Mouse (Mus musculus): ENCODE measurements around the gene Rpl13a. TPM values are rescaled to one million over a fixed set of nuclear protein-coding genes. Genes with fewer than 3 reads are reported as not detected.
"Not testable (repeated sequence)": the region's sequence is repeated elsewhere in the genome, so short reads cannot be mapped to it uniquely, and the experiment has no call there.

The Rpl13a gene
- total RNA-seq, 4 experiments from 2014 or later: 804 to 903 (median 864) TPM

DNA sequence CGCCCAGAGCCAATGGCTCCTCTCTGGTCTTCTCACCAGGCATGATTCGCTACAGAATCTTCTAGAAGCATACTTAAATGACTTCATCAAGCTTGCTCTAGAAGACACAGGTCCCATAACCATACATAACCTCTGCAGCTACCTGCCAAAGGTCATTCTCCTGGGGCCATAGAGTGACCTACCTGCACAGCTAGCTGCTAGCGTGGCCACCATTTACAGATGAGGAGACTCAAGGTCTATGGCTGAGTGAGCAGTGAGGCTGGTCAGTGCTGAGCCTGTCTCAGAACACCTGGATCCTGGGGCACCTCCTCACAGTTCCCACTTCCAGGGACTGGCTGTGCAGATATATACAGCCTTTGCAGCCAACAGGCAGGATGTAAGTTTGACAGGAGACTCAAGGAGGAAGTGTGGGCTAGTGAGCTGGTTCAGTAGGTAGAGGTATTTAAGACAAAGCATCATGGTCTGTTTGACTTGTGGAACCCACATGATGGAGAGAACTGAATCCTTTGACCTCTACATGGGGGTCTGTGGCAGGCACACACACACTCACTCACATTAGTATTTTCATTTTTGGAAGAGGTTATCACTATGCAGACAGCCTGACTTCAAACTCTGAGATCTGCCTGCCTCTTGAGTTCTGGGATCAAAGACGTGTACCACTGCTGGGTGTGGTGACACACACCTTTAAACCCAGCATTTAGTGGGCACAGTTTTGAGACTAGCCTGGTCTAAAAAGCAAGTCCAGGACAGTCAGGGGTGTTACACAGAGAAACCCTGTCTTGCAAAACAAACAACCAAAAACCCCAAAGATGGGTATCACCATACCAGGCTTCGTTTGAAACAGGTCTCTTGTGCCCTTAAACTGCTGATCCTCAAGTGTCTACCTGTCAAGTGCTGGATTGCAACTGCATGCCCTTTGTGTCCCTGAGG lies 8.5 kb downstream of the Rpl13a start:
- DNase-seq (ENCODE audit: low spot score in 2 of 2): no peak

DNA sequence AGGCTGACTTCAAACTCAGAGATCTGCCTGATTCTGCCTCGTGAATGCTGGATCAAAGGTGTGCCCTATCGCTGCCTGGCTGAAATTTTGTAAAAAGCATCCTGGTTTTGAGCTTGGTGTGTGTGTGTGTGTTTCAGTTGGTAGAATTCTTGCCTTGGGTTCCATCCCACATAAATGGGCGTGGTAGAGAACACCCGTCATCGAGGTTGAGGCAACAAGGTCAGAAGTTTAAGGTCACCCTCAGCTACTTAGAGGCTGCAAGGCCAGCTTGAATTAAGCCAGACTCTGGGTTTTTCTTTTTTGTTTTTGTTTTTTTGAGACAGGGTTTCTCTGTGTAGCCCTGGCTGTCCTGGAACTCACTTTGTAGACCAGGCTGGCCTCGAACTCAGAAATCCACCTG lies 10.2 kb downstream of the Rpl13a start:
- no peak for DNase-seq (ENCODE audit: low spot score in 2 of 2)

DNA sequence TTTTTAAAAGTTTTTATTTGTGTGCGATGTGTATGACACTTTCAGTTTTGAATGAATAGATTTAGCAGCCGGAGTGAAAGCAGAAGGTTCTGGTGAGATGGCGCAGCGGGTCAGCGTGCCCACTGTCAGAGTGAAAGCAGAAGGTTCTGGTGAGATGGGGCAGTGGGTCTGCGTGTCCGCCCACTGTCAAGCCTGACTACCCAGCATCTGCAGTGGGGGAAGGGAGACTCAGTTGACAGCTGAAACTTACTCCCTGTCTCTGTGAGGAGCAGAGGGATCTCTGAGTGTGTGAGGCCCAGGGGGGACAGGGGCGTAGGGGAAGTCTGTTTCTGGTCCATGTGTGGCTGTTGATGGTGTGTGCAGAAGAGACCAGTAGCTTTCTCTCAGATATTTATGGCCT lies 11.0 kb downstream of the Rpl13a start:
- DNase-seq (ENCODE audit: low spot score in 2 of 2): no peak

DNA sequence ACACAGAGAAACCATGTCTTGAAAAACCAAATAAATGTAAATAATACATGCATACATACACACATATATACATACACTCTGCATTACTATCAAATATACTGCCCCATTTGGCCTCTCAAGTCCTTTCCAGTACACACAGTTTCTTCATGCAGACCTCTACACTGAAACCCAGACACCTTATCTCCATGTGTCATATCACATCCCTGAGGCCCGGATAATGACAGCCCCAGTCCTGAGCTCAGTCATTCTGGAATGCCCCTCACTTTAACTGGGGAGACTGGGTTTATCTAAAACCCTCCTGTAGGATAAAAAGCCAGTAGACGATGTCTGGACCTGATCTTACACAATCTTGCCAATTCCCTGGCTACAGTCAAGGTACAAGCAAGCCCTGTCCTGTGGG lies 15.1 kb downstream of the Rpl13a start:
- DNase-seq (ENCODE audit: low spot score in 2 of 2): no peak

DNA sequence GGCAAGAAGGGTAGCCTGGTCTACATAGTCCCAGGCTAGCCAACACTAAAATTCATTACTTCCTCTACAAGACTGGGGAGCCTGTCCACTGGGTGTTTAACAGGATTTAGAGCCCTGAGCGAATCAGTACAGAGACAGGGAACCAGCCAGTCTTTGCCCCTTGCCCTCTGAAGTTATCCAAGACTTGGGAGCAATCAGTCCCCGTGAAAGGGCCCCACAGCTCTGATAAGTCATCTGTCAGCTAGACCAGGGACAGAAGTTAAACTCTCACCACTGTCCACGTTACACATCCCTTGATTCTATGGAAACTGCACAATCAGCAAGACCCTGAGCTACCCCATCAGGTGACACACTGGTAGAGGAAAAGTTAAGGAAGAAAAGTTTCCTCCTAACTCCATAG lies 16.0 kb downstream of the Rpl13a start:
- no peak for DNase-seq (ENCODE audit: low spot score in 2 of 2)

DNA sequence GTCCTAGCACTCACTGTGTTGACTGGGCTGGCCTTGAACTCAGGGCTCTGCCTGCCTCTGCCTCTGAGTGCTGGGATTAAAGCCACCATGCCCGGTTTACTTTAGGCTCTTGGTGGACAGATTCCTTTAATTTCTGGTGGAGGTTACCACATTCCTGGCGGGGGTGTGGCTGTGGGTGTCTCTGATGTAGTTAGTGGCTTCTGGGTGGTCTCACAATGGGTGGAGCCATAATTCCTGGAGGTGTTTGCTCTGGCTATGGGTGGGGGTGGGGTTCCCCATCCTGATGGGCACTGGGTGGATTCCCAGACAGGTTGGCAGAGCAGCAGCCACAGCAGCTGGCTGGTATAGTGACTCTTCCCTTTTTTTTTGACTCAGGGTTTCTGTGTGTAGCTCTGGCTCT lies 16.6 kb downstream of the Rpl13a start:
- DNase-seq (ENCODE audit: low spot score in 2 of 2): no peak

DNA sequence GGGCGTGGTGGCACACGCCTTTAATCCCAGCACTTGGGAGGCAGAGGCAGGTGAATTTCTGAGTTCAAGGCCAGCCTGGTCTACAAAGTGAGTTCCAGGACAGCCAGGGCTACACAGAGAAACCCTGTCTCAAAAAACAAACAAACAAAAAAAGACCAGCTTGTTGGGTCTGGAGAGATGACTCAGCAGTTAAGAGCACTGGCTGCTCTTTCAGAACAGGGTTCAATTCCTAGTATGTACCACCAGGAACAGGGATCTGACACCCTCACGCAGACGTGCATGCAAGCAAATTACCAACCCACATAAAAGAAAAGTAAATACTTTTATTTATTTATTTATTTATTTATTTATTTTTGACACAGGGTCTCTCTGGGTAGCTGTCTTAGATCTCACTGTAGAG lies 18.5 kb downstream of the Rpl13a start:
- not testable (repeated sequence) for DNase-seq (ENCODE audit: low spot score in 2 of 2)

DNA sequence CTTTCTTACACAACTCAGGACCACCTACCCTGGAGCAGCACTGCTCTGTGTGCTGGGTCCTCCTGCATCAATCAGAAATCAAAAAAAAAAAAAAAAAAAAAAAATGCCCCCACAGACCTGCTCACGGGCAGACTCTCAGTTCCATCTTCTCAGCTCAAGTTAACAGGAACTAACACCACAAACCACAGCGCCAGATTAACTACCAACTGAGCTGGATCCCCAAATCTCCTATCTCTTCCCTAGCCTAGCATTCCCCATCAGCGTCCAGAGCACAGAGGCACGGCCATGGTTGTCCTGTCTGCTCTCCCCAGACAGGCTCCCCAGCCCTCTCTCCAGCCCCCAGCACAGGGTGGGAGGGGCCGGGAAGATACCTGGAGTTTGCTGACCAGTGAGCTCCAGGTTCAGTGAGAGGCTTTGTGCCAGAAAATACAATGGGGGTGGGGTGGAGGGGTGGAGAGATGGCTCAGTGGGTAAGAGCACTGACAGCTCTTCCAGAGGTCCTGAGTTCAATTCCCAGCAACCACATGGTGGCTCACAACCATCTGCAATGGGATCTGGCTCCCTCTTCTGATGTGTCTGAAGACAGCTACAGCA lies 21.4 kb downstream of the Rpl13a start:
- DNase-seq (ENCODE audit: low spot score in 2 of 2): no peak

DNA sequence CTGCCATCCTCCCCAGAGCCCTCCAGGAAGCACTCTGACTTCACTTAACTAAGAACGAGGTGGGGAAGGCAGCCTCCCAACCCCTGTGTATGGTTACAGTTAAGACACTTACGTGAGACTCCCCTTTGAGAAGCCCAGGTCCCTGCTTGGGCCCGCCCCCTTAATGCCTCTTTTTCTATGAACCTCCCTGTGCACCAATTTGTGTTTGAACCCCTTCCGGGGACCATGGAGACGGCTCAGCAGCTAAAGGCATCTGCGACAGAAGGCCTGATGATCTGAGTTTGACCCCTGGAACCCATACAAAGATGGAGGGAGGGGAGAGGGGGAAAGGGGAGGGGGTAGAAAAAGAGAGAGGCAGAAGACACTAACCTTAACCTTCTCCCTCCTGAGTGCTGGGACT lies 22.1 kb downstream of the Rpl13a start:
- DNase-seq (ENCODE audit: low spot score in 2 of 2): no peak

DNA sequence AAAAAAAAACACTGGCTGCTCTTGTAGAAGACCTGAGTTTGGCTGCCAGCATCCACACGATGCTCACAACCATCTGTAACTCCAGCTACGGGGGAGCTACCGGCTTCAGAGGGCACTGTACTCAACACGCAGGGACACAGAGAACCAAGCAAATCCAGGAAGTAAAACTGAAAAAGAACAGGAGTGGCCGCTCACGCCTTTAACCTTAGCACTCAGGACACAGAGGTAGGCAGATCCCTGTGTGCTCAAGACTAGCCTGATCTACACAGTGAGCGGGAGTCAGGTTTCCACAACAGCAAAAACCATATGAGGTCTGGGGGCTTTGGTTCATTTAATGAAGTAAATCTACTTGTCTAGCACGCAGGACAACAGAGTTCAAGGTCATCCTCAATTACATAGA lies 23.1 kb downstream of the Rpl13a start:
- no peak for DNase-seq (ENCODE audit: low spot score in 2 of 2)

DNA sequence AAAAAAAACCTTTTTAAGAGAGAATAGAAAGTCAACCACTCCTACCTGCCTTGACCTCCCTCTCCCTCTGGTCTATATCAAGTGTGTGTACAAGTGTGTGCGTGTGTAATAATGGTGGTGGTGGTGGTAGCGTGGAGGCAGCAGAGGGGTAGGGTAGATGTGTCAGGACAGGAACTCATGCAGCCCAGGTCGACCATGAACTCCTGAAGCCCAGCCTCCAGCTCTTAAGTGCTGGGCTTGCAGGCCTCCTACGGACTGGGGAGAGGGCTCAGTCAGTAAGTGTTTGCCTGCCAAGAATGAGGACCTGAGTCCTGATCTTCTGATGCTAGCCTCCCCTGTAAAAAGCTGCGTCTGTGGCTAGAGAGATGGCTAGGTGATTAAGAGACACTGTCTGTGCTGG lies 23.6 kb downstream of the Rpl13a start:
- DNase-seq (ENCODE audit: low spot score in 2 of 2): no peak

DNA sequence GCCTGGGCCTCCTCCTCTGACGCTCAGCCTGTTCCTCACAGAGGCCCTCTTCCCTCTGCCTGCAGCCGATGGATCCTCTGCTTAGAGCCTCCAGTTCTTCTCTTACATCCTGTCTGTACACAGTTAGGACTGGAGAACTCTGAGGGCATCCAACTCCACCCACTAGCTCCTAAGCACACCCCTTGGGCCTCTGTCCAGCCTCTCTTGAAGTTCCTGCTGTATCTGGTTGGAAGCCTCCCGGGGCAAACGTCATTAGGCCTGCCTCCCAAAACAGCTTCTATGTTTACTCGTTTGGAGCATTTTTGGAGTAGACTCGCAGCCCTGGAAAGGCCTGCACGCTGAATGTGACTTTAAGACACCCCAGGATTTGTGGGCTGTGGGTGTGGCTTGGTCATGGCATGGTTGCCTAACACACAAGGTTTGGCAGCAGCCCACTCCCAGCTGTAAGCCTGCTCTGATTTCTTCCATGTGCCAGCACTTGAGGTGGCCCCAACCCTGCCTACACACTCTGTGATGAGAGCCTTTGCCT lies 24.8 kb downstream of the Rpl13a start, which contains the start of gene Fcgrt:
Gene Fcgrt, minus strand, starts transcription at position 200 of the 529 bp plus-strand sequence.
- DNase-seq (ENCODE audit: low spot score in 2 of 2): no peak

DNA sequence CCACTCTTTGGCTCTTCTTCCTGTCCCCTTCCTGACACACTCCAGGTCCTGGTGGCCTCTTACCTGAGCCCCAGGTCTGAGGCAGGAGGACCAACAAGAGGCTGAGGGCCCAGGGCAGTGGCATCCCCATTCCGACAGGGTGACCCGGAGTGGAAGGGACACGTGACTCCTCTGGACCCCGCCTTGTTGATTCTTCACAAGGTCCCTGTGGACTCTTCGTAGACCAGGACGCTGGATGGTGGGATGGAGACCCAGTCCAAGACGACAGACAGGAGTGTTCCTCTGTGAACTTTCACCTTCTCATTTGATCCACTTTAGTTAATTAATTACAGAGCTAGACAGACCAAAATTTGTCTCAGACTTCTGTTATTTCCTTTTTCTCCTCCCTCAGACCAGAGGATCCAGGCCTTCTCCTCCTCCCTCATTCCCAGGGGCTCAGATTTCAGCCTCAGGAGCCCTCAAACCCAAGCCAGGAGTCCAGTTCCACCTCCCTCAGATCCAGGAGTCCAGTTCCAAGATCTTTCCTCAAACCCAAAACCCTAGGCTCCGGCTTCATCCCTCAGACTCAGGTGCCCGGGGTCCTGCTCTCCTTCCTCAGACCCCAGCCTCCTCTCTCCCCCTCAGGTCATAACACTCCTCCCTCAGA lies 25.5 kb downstream of the Rpl13a start:
- DNase-seq (ENCODE audit: low spot score in 2 of 2): no peak

DNA sequence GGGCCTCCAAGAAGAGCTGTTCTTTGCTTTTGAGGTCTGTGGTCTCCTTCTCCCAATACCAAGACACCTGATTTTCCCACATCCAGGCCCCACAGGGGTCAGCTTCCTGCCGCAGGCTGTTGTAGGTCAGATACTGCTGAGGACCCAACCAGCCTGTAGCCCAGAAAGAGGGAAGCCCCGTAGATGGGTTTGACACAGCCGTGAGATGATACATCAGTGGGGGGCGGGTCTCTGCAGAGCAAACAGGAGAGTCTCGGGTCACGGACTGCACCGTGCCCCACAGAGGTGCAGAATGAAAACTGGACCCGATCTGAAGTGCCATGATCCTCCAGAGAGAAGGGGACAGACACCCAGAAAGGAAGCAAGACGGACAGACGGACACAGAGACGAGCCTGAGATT lies 26.1 kb downstream of the Rpl13a start:
- DNase-seq (ENCODE audit: low spot score in 2 of 2): no peak

DNA sequence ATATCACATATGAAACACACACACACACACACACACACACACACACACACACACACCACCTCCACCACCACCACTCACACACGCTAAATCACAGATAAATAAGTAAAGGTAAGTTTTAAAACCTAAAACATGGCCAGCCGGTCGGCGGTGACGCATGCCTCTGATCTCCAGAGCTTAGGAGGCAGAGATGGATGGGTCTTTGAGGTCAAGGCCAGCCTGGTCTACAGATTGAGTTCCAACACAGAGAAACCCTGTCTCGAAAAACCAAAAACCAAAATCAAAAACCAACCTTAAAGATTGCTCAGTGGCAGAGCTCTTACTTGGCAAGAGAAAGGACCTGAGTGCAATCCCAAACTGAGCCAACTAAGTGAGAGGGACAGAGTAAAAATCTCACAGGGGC lies 28.5 kb downstream of the Rpl13a start:
- DNase-seq (ENCODE audit: low spot score in 2 of 2): no peak

DNA sequence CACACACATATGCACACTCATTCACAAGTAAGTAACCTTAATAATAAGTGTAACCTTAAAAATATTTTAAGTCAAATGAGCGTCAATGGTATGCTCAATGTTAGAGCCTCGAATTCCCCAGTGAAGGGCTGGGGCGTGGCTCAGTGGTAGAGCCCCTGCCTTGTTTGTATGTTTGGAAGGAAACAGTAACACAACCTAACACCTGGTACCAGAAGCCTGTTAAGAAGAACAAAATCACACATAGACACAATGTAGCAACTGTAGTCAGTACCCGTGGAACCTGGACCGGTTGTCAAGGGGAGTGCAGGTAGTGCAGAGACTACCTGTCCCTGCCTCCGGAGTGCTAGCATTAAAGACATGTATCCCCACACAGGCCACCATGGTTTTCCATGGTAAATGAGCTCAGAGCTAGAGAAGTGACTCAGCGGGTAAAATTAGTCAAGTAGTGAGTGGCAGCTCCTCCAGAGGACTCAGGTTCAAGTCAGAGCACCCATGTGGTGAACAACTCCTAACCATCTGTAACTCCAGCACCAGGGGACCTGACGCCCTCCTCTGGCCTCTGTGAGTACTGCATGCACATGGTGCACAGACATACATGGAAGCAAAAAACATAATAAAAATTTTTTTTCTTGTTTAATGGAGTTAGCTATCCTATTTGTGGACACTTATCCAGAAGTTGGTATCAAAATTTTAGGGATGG lies 29.9 kb downstream of the Rpl13a start:
- DNase-seq (ENCODE audit: low spot score in 2 of 2): no peak

DNA sequence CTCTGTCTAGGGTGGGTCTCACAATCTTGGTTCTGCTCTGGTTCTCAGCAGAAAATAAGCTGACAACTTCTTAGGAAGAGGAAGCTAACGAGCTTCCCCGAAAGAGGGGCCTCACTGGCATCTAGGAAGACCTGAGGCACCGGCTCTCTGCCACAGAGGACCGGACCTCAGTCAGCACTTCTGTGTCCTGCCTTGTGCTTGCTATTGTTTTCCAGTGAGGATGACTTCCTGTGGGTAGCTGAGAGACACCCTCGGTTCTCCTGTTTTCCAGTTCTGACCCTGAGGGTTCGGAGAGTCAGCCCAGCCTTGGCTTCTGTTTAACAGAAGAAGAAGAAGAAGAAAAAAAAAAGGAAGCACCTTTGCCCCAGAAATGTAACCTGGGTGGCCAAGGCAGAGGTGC lies 31.1 kb downstream of the Rpl13a start:
- no peak for DNase-seq (ENCODE audit: low spot score in 2 of 2)

DNA sequence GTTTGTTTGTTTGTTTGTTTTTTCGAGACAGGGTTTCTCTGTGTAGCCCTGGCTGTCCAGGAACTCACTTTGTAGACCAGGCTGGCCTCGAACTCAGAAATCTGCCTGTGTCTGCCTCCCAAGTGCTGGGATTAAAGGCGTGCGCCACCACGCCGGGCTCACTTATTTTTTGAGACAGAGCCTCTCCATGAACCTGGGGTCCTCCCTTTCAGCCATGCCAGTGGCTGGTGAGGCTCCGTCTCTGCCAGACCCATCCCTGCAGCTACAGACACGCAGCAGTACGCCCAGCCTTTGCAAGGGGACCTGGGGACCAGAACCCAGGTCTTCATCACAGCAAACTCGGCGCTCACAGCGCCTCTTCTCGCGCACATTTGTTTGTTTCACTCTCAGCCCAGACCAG lies 32.6 kb downstream of the Rpl13a start:
- not testable (repeated sequence) for DNase-seq (ENCODE audit: low spot score in 2 of 2)

DNA sequence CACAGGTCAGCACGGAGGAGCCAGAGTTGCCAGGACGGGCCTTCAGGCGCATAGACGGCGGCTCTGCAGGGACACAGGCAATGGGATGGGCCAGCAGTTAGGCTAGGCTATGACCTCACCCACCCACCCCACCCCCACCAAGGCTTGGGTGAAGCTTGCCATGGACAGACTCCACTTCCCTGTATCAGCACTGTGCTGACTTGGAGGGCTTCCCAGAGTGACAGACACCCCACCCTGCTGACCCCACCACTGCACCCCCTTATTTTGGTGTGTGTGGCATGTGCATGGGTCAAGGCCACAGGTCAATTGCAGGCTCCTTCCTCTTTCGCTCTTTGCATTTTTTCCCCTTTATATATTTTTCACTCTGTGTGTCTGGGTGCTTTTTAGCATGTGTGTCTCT lies 33.2 kb downstream of the Rpl13a start:
- DNase-seq (ENCODE audit: low spot score in 2 of 2): no peak

DNA sequence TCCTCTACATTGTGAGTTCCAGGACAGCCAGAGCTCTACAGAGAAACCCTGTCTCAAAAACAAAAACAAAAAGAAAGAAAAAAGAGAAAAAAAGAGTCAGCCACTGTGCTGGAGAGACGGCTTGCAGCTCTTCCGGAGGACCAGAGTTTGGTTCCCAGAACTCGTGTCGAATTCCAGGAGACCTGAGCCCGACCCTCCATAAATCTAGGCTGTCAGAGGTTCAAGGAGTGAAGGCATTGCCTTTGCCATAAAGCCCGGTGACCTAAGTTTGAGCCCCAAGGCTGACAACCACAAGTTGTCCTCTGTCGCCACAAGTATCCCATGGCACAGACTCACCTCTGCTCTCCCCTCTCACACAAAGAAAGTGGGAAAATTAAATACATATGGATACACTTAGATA lies 34.4 kb downstream of the Rpl13a start:
- DNase-seq (ENCODE audit: low spot score in 2 of 2): no peak

DNA sequence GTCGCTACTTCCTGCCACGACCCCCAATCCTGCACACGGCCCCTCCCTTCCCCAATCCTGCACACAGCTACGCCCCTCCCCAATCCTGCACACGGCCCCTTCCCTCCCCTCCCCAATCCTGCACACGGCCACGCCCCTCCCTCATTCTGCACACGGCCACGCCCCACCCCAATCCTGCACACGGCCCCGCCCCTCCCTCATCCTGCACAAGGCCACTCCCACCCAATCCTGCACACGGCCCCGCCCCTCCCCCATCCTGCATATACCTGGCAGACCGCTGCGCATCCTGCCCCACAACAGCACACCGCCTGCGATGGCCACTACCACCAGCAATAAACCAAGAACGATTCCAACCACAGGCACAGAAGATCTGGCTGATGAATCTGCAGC lies 35.0 kb downstream of the Rpl13a start:
- DNase-seq (ENCODE audit: low spot score in 2 of 2): no peak

Data from left cerebral cortex, adult 8-10 months (tissue).